Mouse (Mus musculus): ENCODE measurements around the gene Nr2e1. TPM values are rescaled to one million over a fixed set of nuclear protein-coding genes. Genes with fewer than 3 reads are reported as not detected.
A peak's percentile ranks its signal among the peaks of the same experiment; 100 is the strongest.

Nr2e1 gene
- polyA plus RNA-seq, 1 experiment from 2014 or later, result not detected

- Histone ChIP-seq H3K27ac (replicated peaks) (no peak overlapping the region), H3K4me2 (no peak overlapping the region), H3K9ac (no peak overlapping the region), H3K4me1 (replicated peaks) (peaks cover 11% of the 10 kb centered on the region), H3K4me3 (no peak overlapping the region), H3K9me3 (no peaks in the 10 kb centered on the region), H3K36me3 (no peaks in the 10 kb centered on the region), H3K27me3 (peaks cover 99% of the 10 kb centered on the region)
- no peak for ATAC-seq (ENCODE audit: low read depth)
- 2% methylated on average over 10 of the region's 10 CpGs for WGBS
Measured at GRCm38 (mm10) chr10:42574639-42575038, 8.8 kb downstream of the Nr2e1 start.

- H3K4me1 ChIP-seq (replicated peaks), result peaks cover 6% of the 10 kb centered on the region
- H3K36me3 ChIP-seq, result no peaks in the 10 kb centered on the region
- no peaks in the 10 kb centered on the region for H3K9me3 ChIP-seq
- H3K9ac ChIP-seq, result no peak overlapping the region
- ATAC-seq (ENCODE audit: low read depth), result no peak
- H3K4me3 ChIP-seq, result 0 out of 2 replicates have a peak overlapping the region, but pooled peaks have one; percentile 6
- peaks cover 98% of the 10 kb centered on the region for H3K27me3 ChIP-seq
- H3K27ac ChIP-seq (replicated peaks), result no peak overlapping the region
- under 1% methylated on average over 15 of the region's 15 CpGs for WGBS
- H3K4me2 ChIP-seq, result peak overlapping the region; percentile 25
Measured at GRCm38 (mm10) chr10:42572971-42573370, 10.5 kb downstream of the Nr2e1 start.

- WGBS, result under 1% methylated on average over 20 of the region's 20 CpGs
- peak overlapping the region; percentile 25 for H3K4me2 ChIP-seq
- H3K4me3 ChIP-seq, result 0 out of 2 replicates have a peak overlapping the region, but pooled peaks have one; percentile 6
- no peaks in the 10 kb centered on the region for H3K9me3 ChIP-seq
- peaks cover 98% of the 10 kb centered on the region for H3K27me3 ChIP-seq
- no peak overlapping the region for H3K9ac ChIP-seq
- ATAC-seq (ENCODE audit: low read depth), result no peak
- peaks cover 6% of the 10 kb centered on the region for H3K4me1 ChIP-seq (replicated peaks)
- H3K27ac ChIP-seq (replicated peaks), result no peak overlapping the region
- no peaks in the 10 kb centered on the region for H3K36me3 ChIP-seq
Measured at GRCm38 (mm10) chr10:42572567-42572966, 10.9 kb downstream of the Nr2e1 start.

GRCm38 (mm10) chr10:42562272-42562671, 21.2 kb downstream of the Nr2e1 start:
- Histone ChIP-seq H3K27ac (replicated peaks) (no peak overlapping the region), H3K4me2 (0 out of 2 replicates have a peak overlapping the region, but pooled peaks have one; percentile 2), H3K4me3 (no peak overlapping the region), H3K27me3 (peaks cover 68% of the 10 kb centered on the region), H3K9me3 (no peaks in the 10 kb centered on the region), H3K4me1 (replicated peaks) (no peaks in the 10 kb centered on the region), H3K9ac (no peak overlapping the region), H3K36me3 (no peaks in the 10 kb centered on the region)
- 0% methylated on average over 12 of the region's 12 CpGs for WGBS
- no peak for ATAC-seq (ENCODE audit: low read depth)

GRCm38 (mm10) chr10:42559581-42560200, 23.7 kb downstream of the Nr2e1 start:
- WGBS, result 73% methylated on average over 5 of the region's 5 CpGs
- no peak overlapping the region for H3K4me3 ChIP-seq
- no peak overlapping the region for H3K4me2 ChIP-seq

GRCm38 (mm10) chr10:42546507-42546906, 36.9 kb downstream of the Nr2e1 start:
- Histone ChIP-seq H3K27ac (replicated peaks) (no peak overlapping the region), H3K9ac (no peak overlapping the region), H3K9me3 (no peaks in the 10 kb centered on the region), H3K27me3 (no peaks in the 10 kb centered on the region), H3K4me3 (no peak overlapping the region), H3K4me1 (replicated peaks) (no peaks in the 10 kb centered on the region), H3K36me3 (no peaks in the 10 kb centered on the region), H3K4me2 (no peak overlapping the region)
- 95% methylated on average over 3 of the region's 3 CpGs for WGBS
- no peak for ATAC-seq (ENCODE audit: low read depth)

More at GRCm38 (mm10) chr10:42559581-42560200, 23.7 kb downstream of the Nr2e1 start:
- no peak for ATAC-seq (ENCODE audit: low read depth)
- H3K9ac ChIP-seq, result no peak overlapping the region
- H3K4me1 ChIP-seq (replicated peaks), result no peaks in the 10 kb centered on the region
- H3K9me3 ChIP-seq, result no peaks in the 10 kb centered on the region
- no peaks in the 10 kb centered on the region for H3K36me3 ChIP-seq
- H3K27ac ChIP-seq (replicated peaks), result no peak overlapping the region
- peaks cover 42% of the 10 kb centered on the region for H3K27me3 ChIP-seq

GRCm38 (mm10) chr10:42545707-42546503, 37.5 kb downstream of the Nr2e1 start:
- H3K36me3 ChIP-seq, result no peaks in the 10 kb centered on the region
- no peak overlapping the region for H3K27ac ChIP-seq (replicated peaks)
- no peaks in the 10 kb centered on the region for H3K9me3 ChIP-seq
- no peak overlapping the region for H3K9ac ChIP-seq
- no peak for ATAC-seq (ENCODE audit: low read depth)
- no peaks in the 10 kb centered on the region for H3K4me1 ChIP-seq (replicated peaks)
- 80% methylated on average over 6 of the region's 6 CpGs for WGBS
- no peak overlapping the region for H3K4me2 ChIP-seq
- H3K4me3 ChIP-seq, result no peak overlapping the region
- H3K27me3 ChIP-seq, result no peaks in the 10 kb centered on the region

GRCm38 (mm10) chr10:42537571-42538316, 45.7 kb downstream of the Nr2e1 start:
- H3K27ac ChIP-seq (replicated peaks), result no peak overlapping the region
- no peak overlapping the region for H3K4me3 ChIP-seq
- H3K9ac ChIP-seq, result no peak overlapping the region
- H3K36me3 ChIP-seq, result peaks cover 23% of the 10 kb centered on the region
- no peak overlapping the region for H3K4me2 ChIP-seq
- no peaks in the 10 kb centered on the region for H3K4me1 ChIP-seq (replicated peaks)
- no peak for ATAC-seq (ENCODE audit: low read depth)
- 0 out of 2 replicates have a peak, but pooled peaks cover 8% of the 10 kb centered on the region for H3K27me3 ChIP-seq
- no peaks in the 10 kb centered on the region for H3K9me3 ChIP-seq
- 87% methylated on average over 9 of the region's 9 CpGs for WGBS

- H3K36me3 ChIP-seq, result peaks cover 40% of the 10 kb centered on the region
- ATAC-seq (ENCODE audit: low read depth), result no peak
Measured at GRCm38 (mm10) chr10:42533836-42534453, 49.5 kb downstream of the Nr2e1 start.

GRCm38 (mm10) chr10:42525682-42526081, 57.8 kb downstream of the Nr2e1 start:
- H3K9me3 ChIP-seq, result no peaks in the 10 kb centered on the region
- peaks cover 45% of the 10 kb centered on the region for H3K36me3 ChIP-seq
- H3K9ac ChIP-seq, result no peak overlapping the region
- H3K4me3 ChIP-seq, result no peak overlapping the region
- no peak for ATAC-seq (ENCODE audit: low read depth)
- 98% methylated on average over 3 of the region's 3 CpGs for WGBS
- no peak overlapping the region for H3K4me2 ChIP-seq
- H3K27me3 ChIP-seq, result no peaks in the 10 kb centered on the region
- H3K4me1 ChIP-seq (replicated peaks), result 0 out of 2 replicates have a peak, but pooled peaks cover 11% of the 10 kb centered on the region
- no peak overlapping the region for H3K27ac ChIP-seq (replicated peaks)

More at GRCm38 (mm10) chr10:42533836-42534453, 49.5 kb downstream of the Nr2e1 start:
- no peak overlapping the region for H3K9ac ChIP-seq
- no peak overlapping the region for H3K27ac ChIP-seq (replicated peaks)
- no peak overlapping the region for H3K4me3 ChIP-seq
- no peaks in the 10 kb centered on the region for H3K4me1 ChIP-seq (replicated peaks)
- H3K9me3 ChIP-seq, result no peaks in the 10 kb centered on the region
- WGBS, result 91% methylated on average over 11 of the region's 11 CpGs
- no peaks in the 10 kb centered on the region for H3K27me3 ChIP-seq
- H3K4me2 ChIP-seq, result no peak overlapping the region

GRCm38 (mm10) chr10:42523556-42524162, 59.8 kb downstream of the Nr2e1 start:
- no peak overlapping the region for H3K4me3 ChIP-seq
- H3K27ac ChIP-seq (replicated peaks), result no peak overlapping the region
- no peaks in the 10 kb centered on the region for H3K27me3 ChIP-seq
- no peaks in the 10 kb centered on the region for H3K9me3 ChIP-seq
- no peak for ATAC-seq (ENCODE audit: low read depth)
- no peak overlapping the region for H3K9ac ChIP-seq
- 78% methylated on average over 11 of the region's 11 CpGs for WGBS
- peaks cover 29% of the 10 kb centered on the region for H3K36me3 ChIP-seq
- H3K4me2 ChIP-seq, result no peak overlapping the region
- 0 out of 2 replicates have a peak, but pooled peaks cover 11% of the 10 kb centered on the region for H3K4me1 ChIP-seq (replicated peaks)

Measured in neural tube, embryonic 13.5 days (tissue).